Mouse (Mus musculus) cerebral cortex, adult 2 months (tissue): ENCODE measurements around the gene Nup43.

Experiments
- WGBS: fragments of 180-500 bp; shearing (Covaris S2); methylation state at CpG from one replicate; pipeline ENCODE4 v1.1.7; 2018; 5-methylcytosine and 5-hydroxymethylcytosine counted together

The Nup43 gene

GRCm38 (mm10) chr10:7682249-7682648 is 14.9 kb downstream of the Nup43 start:
- WGBS = 39% methylated on average over 3 of the region's 3 CpGs

GRCm38 (mm10) chr10:7686902-7687301 is 19.6 kb downstream of the Nup43 start:
- WGBS = 86% methylated on average over 6 of the region's 6 CpGs

- 83% methylated on average over 3 of the region's 3 CpGs for WGBS
These were observed 32.8 kb downstream of the Nup43 start for GRCm38 (mm10) chr10:7700120-7700519.

- WGBS = 87% methylated on average over 6 of the region's 6 CpGs
These were observed 35.3 kb downstream of the Nup43 start for GRCm38 (mm10) chr10:7702586-7702985.

- 88% methylated on average over 5 of the region's 5 CpGs for WGBS
These were observed 42.8 kb downstream of the Nup43 start for GRCm38 (mm10) chr10:7710121-7710520.

GRCm38 (mm10) chr10:7712506-7712905 is 45.2 kb downstream of the Nup43 start:
- WGBS = 90% methylated on average over 13 of the region's 13 CpGs

GRCm38 (mm10) chr10:7715056-7715455 is 47.8 kb downstream of the Nup43 start:
- WGBS = 82% methylated on average over 7 of the region's 7 CpGs

- WGBS = under 1% methylated on average over 49 of the region's 49 CpGs
These were observed 58.6 kb downstream of the Nup43 start, which contains the start of gene Katna1 for GRCm38 (mm10) chr10:7725751-7726500. Katna1 (plus strand) TSS chr10:7726000.

GRCm38 (mm10) chr10:7726501-7726812 is 59.2 kb downstream of the Nup43 start:
- WGBS = 0% methylated on average over 8 of the region's 8 CpGs

GRCm38 (mm10) chr10:7727011-7727410 is 59.7 kb downstream of the Nup43 start:
- WGBS = 13% methylated on average over 3 of the region's 3 CpGs
